Mouse (Mus musculus): ENCODE data around the gene Proz.

- no peak for TF ChIP-seq CTCF (IDR thresholded peaks at IDR 0.05; ENCODE audit: borderline replicate concordance, control insufficient read depth, extremely low read depth, insufficient read depth, low read length, poor library complexity)
- TF ChIP-seq POLR2A (IDR thresholded peaks at IDR 0.05; ENCODE audit: control insufficient read depth, extremely low read depth, insufficient read depth, low read length, poor library complexity) = no peak
Observed at GRCm38 (mm10) chr8:13120882-13121665, 60.4 kb downstream of the Proz start.
